Mouse (Mus musculus) liver, adult 2 months (tissue): Measurements from ENCODE around the gene Slit1.

ENCODE experiments used
- CTCF ChIP-seq: fragments of 200-500 bp; IDR thresholded peaks from 2 replicates; pipeline ENCODE4 v1.5.1; 2011; ENCODE audit warnings: low read depth, low read length, control low read depth
- POLR2A ChIP-seq: fragments of 200-500 bp; IDR thresholded peaks from 2 replicates; pipeline ENCODE4 v1.6.1; 2011; ENCODE audit warnings: low read length, control low read depth; ENCODE audit not compliant: insufficient read depth; ENCODE audit errors: extremely low read depth

DNA sequence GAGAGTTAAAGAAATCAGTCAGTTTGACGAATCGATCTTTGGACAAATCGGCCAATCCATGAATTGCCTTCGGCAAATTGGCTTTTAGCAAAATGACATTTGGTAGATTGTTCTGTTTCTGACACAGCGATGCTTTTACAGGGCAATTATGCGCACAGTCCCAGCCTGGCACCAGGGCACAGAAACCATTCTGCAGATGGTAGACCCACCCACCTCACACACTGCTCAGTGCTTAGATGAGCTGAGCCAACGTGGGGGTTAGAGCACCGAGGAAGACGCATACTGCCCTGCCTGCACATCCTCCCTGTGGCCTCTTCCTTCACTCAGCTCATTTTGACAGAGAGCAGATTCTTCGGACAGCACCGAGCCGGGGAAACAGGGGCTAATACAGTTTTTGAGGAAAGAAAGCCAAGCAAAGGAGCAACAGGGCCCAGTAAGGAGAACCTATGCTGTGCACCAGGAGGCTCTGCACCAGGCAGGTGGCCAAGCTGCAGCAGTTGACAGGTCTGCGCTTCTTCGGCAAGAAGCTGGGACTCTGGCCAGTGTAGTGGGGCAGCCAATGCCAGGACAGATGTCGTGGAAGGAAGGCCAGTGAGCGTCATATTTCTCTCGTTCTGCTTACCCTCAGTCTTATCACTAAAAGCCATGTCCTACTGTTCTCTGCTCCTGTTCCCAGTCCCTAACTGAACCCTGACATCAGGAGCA is 83.0 kb downstream of the Slit1 start:
- TF ChIP-seq CTCF (no peak), POLR2A (no peak)
